ENCODE assay signal across 8 mouse cellular contexts in the genomic region with DNA sequence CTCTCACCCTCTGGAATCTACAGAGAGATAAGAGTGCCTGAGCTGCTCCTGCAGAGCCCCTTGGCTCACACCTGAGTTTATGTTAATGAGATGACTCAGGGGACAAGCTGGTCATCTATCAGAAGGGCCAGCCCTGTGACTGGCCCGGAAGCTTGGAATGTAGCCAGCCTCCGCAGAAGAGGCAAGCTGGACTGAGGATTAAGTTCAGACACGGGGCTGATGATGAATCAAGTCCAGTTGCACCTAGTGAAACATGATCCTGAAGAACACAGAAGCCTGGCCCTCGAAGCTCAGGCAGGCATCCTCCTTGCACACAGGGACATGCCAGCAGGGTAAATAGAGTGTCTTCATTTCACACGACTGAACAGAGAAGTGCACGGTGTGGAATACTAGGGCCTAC. TPM values are rescaled to one million over a fixed set of nuclear protein-coding genes. Genes with fewer than 3 reads are reported as not detected.
DNase-seq lines count a peak whose midpoint lies in the region; ATAC-seq lines count a peak whose summit lies in the region.

No protein-coding gene starts in this region.

- H3K4me2 ChIP-seq in liver, embryonic 15.5 days, result no peak overlapping the region

- H3K9me3 ChIP-seq in liver, embryonic 15.5 days (replicated peaks), result no peaks in the 10 kb centered on the region

- H3K36me3 ChIP-seq in liver, embryonic 15.5 days (replicated peaks), result no peaks in the 10 kb centered on the region

- peak; percentile 20; the same call in 1 of the 2 replicates for ATAC-seq in liver, embryonic 15.5 days (ENCODE audit: insufficient read depth)

- peaks cover 13% of the 10 kb centered on the region; the same call in 1 of the 2 replicates for H3K4me1 ChIP-seq in liver, embryonic 15.5 days (replicated peaks)

- DNase-seq in liver, result no peak
- peak; percentile 68 for DNase-seq in cerebellum, adult 9-11 months
- DNase-seq in heart, postnatal 14 days, result peak; percentile 57 to 66
- peak; percentile 15 for DNase-seq in naive thymus-derived CD4-positive, alpha-beta T cell, adult 2 months (ENCODE audit: low read depth)
- no peak for DNase-seq in ovary, postnatal 14 days (ENCODE audit: low spot score)
- DNase-seq in layer of hippocampus, adult 8-10 months (ENCODE audit: low spot score in 2 of 2), result no peak
- no peak for DNase-seq in layer of hippocampus, adult 9-11 months

- no peaks in the 10 kb centered on the region for H3K27me3 ChIP-seq in liver, embryonic 15.5 days

- no peak overlapping the region for H3K27ac ChIP-seq in liver, embryonic 15.5 days (replicated peaks)

- no peak overlapping the region for H3K9ac ChIP-seq in liver, embryonic 15.5 days

- intact Hi-C loops in heart, postnatal 14 days (cut with DNase I), result no loop called here

- 49% methylated on average over 6 of the region's 6 CpGs for WGBS in liver, embryonic 15.5 days (ENCODE audit: insufficient replicate concordance)

- no peak overlapping the region for H3K4me3 ChIP-seq in liver, embryonic 15.5 days (replicated peaks)

RNA-seq across cellular contexts. Expression of gene 1700056E22Rik, which starts 17.7 kb away (rescaled TPM):
- polyA plus RNA-seq in liver, embryonic 15.5 days (2015; fragmentation: Nextera tagmentation; extraction: Ambion mirVana), result 0.43 and 0.45 TPM in 2 replicates
- under 1 TPM; 0.68 to 0.74 TPM for total RNA-seq in heart, postnatal 14 days (2021)
- total RNA-seq in layer of hippocampus, adult 8-10 months (2022), result under 1 TPM in 1 of 4 experiments, not detected in 3; 0.25 TPM

RNA-seq across cellular contexts. Expression of gene Dusp10, which starts 38.7 kb away (rescaled TPM):
- polyA plus RNA-seq in liver, embryonic 15.5 days (2015; fragmentation: Nextera tagmentation; extraction: Ambion mirVana), result 2.5 and 2.6 TPM in 2 replicates
- 1 to 10 TPM; 6.9 to 7.2 TPM for total RNA-seq in heart, postnatal 14 days (2021)
- 1 to 10 TPM; 3.8 to 5.8 (median 5.5) TPM for total RNA-seq in layer of hippocampus, adult 8-10 months (2022)

Comparison
In these comparisons a context has a peak if more than half of its experiments do, and no peak if none do; other contexts are left out.
1. DNase-seq: peak in cerebellum, adult 9-11 months (single experiment), heart, postnatal 14 days (2 of 2) and naive thymus-derived CD4-positive, alpha-beta T cell, adult 2 months (single experiment); none in liver (single experiment), ovary, postnatal 14 days (single experiment), layer of hippocampus, adult 8-10 months (0 of 2) and layer of hippocampus, adult 9-11 months (single experiment).